Mouse (Mus musculus) ovary, postnatal 10 days (tissue): Measurements from ENCODE around the gene Cdh20.
"Not testable (repeated sequence)": the region's sequence is repeated elsewhere in the genome, so short reads cannot be mapped to it uniquely, and the experiment has no call there.

ENCODE experiments used
- DNase-seq: peaks from one replicate; pipeline ENCODE4 v3.0.0; 2022; ENCODE audit warnings: low spot score

Cdh20 gene

GRCm38 (mm10) chr1:104916507-104916906 lies 148.2 kb downstream of the Cdh20 start:
- DNase-seq = no peak

- DNase-seq = no peak
These were observed 149.0 kb downstream of the Cdh20 start for GRCm38 (mm10) chr1:104917307-104917836.

GRCm38 (mm10) chr1:104933051-104933450 lies 164.7 kb downstream of the Cdh20 start:
- DNase-seq = no peak

GRCm38 (mm10) chr1:104936966-104937365 lies 168.6 kb downstream of the Cdh20 start:
- no peak for DNase-seq

GRCm38 (mm10) chr1:104939156-104939555 lies 170.8 kb downstream of the Cdh20 start:
- no peak for DNase-seq

DNA sequence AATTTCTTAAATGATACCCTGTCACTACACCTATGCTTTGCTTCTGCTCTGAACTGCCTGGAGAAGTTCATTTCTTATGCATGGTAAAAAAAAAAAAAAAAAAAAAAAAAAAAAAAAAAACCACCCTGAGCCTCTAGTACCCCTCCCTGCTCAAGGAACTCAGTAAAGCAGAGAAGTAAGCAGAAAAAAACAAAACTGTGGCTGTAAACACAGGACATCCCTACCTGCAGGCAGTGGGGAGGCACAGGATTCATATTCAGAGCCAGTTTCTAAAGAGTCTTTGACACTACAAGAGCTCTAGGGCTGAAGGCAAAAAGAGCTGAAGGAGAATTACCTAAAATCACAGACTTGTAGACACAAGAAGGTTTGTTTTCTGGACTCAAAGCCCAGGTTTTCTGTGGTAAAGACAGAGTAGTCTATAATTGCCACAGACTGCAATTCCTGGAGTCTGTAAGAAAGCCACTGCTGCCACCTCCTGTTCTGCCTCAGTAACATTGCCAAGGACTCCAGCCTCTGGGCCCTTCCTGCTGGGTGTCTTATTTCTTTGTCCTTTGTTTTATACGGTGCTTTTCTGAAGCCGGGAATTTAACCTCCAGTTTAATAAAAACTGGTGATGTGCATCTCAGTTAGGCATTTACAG lies 176.3 kb downstream of the Cdh20 start:
- DNase-seq = no peak

DNA sequence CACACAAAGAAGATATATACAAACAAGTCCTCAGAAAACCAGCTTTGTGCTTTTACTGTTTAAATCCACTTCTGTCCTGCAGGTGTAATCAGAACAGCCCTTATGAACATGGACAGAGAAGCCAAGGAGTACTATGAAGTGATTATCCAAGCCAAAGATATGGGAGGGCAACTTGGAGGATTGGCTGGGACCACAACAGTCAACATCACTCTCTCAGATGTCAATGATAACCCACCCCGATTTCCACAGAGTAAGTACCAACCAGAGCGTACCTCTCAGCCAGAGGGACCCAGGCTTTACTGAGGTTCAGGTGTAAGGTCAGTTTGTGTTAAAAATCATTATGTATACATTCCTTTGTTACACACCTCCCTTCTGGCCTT lies 176.8 kb downstream of the Cdh20 start:
- DNase-seq = no peak

GRCm38 (mm10) chr1:104949640-104950039 lies 181.3 kb downstream of the Cdh20 start:
- not testable (repeated sequence) for DNase-seq

DNA sequence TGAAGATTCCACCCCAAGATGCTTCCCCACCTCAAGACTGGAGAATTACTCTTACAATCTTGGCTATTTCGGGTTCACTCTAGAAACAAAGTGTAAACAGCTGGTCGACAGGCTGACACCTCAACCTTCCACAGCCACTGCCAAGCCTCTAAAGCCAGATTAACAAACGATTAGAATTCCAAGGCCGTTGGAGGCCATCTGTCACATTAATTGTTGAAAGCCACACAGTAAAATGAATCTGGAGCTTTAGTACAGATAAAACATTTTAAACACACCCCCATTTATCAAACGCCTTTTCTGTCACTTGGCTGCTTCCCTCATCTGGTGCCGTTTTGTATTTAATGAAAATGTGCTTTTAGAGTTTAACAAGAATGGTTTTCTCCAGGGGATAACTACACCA lies 188.7 kb downstream of the Cdh20 start:
- DNase-seq = no peak

- no peak for DNase-seq
These were observed 193.3 kb downstream of the Cdh20 start for GRCm38 (mm10) chr1:104961670-104962069.

DNA sequence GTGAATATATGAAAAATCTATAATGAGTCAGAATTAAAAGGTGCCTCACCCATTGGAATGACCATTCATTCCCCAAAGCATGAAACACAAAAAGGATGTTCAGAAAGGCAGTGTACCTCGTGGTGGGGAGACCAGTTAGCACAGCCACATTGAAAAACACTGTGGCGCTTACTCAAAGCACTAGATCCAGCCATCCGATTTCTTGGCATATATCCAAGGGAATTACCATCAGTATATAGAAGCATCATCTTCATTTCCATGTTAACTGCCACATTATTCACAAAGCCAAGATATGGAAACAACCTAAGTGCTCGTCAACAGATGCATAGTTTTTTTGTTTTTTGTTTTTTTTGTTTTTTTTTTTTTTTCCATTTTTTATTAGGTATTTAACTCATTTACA lies 193.9 kb downstream of the Cdh20 start:
- DNase-seq = no peak

DNA sequence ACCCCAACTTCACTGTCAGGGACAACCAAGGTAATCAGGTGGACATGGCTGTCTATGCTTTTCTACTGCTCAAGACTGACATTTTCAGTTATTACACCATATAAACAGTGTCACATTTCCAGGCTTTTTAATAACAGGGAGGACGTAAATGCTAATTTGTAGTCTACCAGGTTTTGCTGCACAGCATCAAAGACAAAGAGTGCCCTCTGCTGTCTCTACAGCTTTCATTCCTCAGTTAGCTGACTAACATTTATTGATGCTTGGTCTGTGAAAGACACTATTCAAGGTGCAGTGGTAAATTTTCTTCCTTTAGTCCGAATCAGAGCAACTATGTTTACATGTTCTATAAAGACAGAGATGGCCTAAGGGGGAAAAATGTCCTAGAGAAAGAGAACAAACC lies 210.7 kb downstream of the Cdh20 start:
- no peak for DNase-seq

GRCm38 (mm10) chr1:104980273-104980672 lies 211.9 kb downstream of the Cdh20 start:
- no peak for DNase-seq

DNA sequence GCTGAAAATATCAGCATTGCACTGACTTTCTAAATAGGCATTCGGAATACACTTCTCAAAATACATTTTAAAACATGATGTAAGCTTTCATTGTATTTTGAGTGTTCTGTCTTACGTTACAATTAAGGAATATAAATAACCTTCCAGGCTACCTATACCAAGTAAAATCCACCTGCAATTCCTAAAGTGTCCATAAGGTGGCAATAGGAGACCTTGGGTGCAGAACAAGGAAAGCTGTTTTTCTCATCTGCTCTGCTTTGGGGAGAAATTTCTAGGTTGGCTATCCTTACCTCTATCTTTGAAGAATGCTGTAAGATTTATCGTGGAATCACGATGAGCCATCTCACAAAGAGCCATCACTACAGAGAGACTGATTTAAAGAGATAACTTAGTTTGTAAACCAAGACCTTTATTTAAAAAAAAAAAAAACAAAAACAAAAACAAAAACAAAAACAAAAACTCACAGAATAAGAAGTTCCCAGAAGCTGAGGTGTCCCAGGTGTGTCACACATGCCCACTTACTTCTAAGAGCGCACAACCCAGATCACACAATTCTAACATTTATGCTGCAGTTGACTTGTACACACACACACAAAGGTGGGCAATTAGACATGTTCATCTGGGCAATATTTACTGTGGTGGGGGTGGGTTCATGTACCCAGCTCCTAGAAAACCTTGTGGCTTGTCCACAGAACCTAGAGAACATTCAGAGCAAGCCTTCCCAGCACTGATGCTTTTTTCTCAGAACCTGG lies 218.1 kb downstream of the Cdh20 start:
- DNase-seq = no peak

- no peak for DNase-seq
These were observed 219.2 kb downstream of the Cdh20 start for GRCm38 (mm10) chr1:104987526-104987925.

DNA sequence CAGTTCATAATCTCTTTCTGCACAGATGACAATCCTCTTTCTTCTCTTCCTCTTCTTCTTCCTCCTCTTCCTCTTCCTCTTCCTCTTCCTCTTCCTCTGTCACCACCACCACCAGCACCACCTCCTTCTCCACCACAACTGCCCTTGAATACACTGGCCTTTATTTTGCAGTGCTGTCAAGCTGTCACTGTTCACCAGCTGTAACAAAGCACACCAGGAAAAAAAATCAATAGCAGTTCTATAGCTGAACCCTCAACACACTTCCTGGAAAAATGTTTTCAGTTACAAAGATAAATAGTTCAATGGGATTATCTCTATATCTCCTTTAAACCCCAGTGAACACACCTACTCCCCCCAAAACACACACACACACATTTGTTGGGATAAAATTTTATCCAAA lies 224.1 kb downstream of the Cdh20 start:
- no peak for DNase-seq

- DNase-seq = peak; percentile 3
These were observed 225.7 kb downstream of the Cdh20 start for GRCm38 (mm10) chr1:104993905-104994611.

DNA sequence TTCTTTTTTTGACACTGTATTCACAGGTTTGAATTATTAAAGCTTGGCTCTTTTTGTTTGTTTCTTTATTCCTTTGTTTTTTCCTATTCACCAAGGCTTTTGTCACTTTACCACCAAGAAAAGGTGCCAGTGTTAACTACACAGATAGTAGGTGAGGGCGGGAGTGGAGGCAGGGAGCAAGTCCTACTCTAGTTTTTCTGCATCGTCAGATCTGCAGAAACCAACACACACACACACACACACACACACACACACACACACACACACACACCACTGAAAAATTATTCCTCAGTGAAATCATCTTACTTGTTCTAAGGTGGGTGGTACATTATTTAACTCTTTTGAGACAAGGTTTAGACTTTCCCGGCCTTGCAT lies 226.3 kb downstream of the Cdh20 start:
- no peak for DNase-seq

- DNase-seq = no peak
These were observed 229.5 kb downstream of the Cdh20 start for GRCm38 (mm10) chr1:104997814-104998213.

- DNase-seq = no peak
These were observed 233.8 kb downstream of the Cdh20 start for GRCm38 (mm10) chr1:105002179-105002578.

DNA sequence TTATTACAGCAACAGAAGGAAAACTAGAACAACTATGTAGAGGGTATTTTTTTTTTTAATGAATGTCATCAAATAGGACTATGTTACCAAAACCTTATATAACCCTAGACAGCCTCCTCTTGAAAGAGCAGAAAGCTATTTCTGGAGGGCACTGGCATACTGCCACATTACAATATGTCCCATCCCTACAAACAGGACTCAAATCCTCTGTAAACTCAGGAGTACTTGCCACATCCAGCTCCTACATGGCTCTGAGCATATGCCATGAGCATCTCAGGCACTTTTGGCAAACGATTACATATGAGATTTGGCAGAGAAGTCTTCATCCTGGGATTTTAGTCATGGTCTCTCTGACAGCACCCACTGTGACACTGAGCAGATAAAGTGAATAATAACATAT lies 235.5 kb downstream of the Cdh20 start:
- DNase-seq = no peak

DNA sequence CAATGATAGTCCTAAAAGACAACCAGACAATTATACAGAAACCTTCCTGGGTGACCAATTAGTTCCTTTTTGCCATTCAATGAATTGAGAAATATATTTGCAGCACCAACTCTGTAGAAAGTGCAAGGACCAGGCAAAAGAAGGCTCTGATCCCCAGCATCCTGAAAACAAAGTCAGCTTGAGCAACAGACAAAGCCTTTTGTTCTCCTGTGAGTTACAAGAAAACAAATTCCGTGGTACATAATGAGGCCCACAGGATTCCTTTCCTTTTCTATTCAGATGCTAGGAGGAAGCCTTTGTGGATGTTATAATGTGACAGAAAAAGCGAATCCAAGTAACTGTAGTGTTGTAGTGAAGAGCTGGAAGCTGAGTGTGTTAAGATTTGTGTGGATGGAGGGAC lies 244.3 kb downstream of the Cdh20 start:
- DNase-seq = no peak

DNA sequence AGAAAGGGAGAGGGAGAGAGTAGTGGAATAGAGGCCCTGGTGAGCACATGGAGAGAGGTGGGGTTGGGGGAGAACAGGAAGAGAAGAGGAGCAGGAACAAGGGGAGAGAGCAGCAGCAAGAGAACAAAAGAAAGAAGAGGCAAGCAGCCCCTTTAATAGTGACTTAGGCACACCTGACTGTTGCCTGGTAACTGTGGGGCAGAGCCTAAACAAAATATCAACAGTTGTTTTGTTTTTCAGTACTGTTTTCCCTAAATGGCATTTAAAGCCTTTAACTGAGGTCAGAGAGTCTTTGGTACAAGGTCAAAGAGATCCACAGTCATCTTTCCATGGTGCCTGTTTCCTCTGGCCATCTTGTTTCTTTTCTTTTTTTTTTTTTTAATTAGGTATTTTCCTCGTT lies 245.0 kb downstream of the Cdh20 start:
- no peak for DNase-seq
